Comparison of ENCODE assay signal across 27 mouse cellular contexts in genomic region chr12:113358077-113358476, GRCm38 (mm10).
DNase-seq lines count a peak whose midpoint lies in the region; ATAC-seq and TF ChIP-seq lines count a peak whose summit lies in the region.
"Had no signal": no experiment of that assay in that cellular context is flagged by ENCODE, and none has a peak within 500 bp of the region (broad histone marks: within the 10 kb centered on the region; RNA-seq: fewer than 3 reads in every experiment).

No protein-coding gene starts in this region.

- H3K4me1 ChIP-seq in forebrain, embryonic 11.5 days (replicated peaks; ENCODE audit: control insufficient read depth, insufficient read depth, low read length), result no peaks in the 10 kb centered on the region
- H3K4me1 ChIP-seq in forebrain, embryonic 14.5 days (ENCODE audit: control insufficient read depth, insufficient read depth, low read length), result no peaks in the 10 kb centered on the region
- no peaks in the 10 kb centered on the region for H3K4me1 ChIP-seq in intestine, embryonic 14.5 days (replicated peaks; ENCODE audit: control insufficient read depth, insufficient read depth, low read length)
- no peaks in the 10 kb centered on the region for H3K4me1 ChIP-seq in intestine, postnatal 0 days (replicated peaks; ENCODE audit: control insufficient read depth, insufficient read depth, low read length)
- H3K4me1 ChIP-seq: embryonic facial prominence, embryonic 13.5 days; embryonic facial prominence, embryonic 15.5 days; forebrain, embryonic 10.5 days; forebrain, embryonic 13.5 days had no signal

- H3K27ac ChIP-seq in forebrain, embryonic 11.5 days (ENCODE audit: low read depth, low read length), result no peak overlapping the region
- no peak overlapping the region for H3K27ac ChIP-seq in forebrain, embryonic 14.5 days (ENCODE audit: low read depth, low read length)
- no peak overlapping the region for H3K27ac ChIP-seq in intestine, embryonic 14.5 days (ENCODE audit: low read depth)
- no peak overlapping the region for H3K27ac ChIP-seq in intestine, postnatal 0 days (ENCODE audit: low read depth, low read length)
- H3K27ac ChIP-seq: embryonic facial prominence, embryonic 13.5 days; embryonic facial prominence, embryonic 15.5 days; forebrain, embryonic 10.5 days; forebrain, embryonic 13.5 days had no signal

- peak; percentile 47 for DNase-seq in forebrain, embryonic 11.5 days (ENCODE audit: low spot score)
- no peak for DNase-seq in forebrain, embryonic 14.5 days (ENCODE audit: low spot score)
- peak; percentile 3 for DNase-seq in intestine, embryonic 14.5 days (ENCODE audit: low spot score)
- peak; percentile 1 for DNase-seq in urinary bladder, postnatal 14 days (ENCODE audit: low spot score)
- no peak for DNase-seq in urinary bladder, postnatal 10 days (ENCODE audit: low spot score)
- no peak for DNase-seq in MN1 (ENCODE audit: low spot score)
- DNase-seq: adrenal gland, adult 2 months; adrenal gland, postnatal 10 days; adrenal gland, postnatal 25 days; B cell, adult 2 months; cerebellum, adult 11 months; cerebellum, adult 18-20 months; cerebellum, adult 8-10 months; cerebellum, adult 9-11 months; cerebellum, postnatal 14 days; cerebellum, postnatal 36 days; embryo, embryonic 11 days had no signal

- no peak for TF ChIP-seq CTCF in intestine, postnatal 0 days (IDR thresholded peaks at IDR 0.05; ENCODE audit: low read depth)

- no peak overlapping the region for H3K4me2 ChIP-seq in forebrain, embryonic 11.5 days (ENCODE audit: low read depth, low read length, severe bottlenecking)
- no peak overlapping the region for H3K4me2 ChIP-seq in forebrain, embryonic 14.5 days (ENCODE audit: low read length)
- H3K4me2 ChIP-seq in intestine, embryonic 14.5 days (ENCODE audit: low read length), result no peak overlapping the region
- H3K4me2 ChIP-seq in intestine, postnatal 0 days (replicated peaks; ENCODE audit: low read depth), result no peak overlapping the region
- H3K4me2 ChIP-seq: embryonic facial prominence, embryonic 13.5 days; embryonic facial prominence, embryonic 15.5 days; forebrain, embryonic 13.5 days had no signal

- no peak for ATAC-seq in forebrain, embryonic 11.5 days (replicated peaks; ENCODE audit: low FRiP score)
- ATAC-seq in forebrain, embryonic 14.5 days, result no peak
- ATAC-seq in intestine, embryonic 14.5 days (replicated peaks; ENCODE audit: low FRiP score, low TSS enrichment, low read depth), result no peak
- no peak for ATAC-seq in intestine, postnatal 0 days
- ATAC-seq: CD4-positive, CD25-positive, alpha-beta regulatory T cell, adult 4 months; forebrain, embryonic 13.5 days; forebrain, embryonic 16.5 days had no signal

- 88% methylated on average over 5 of the region's 5 CpGs for WGBS in forebrain, embryonic 11.5 days
- WGBS in forebrain, embryonic 14.5 days, result 90% methylated on average over 5 of the region's 5 CpGs
- WGBS in intestine, embryonic 14.5 days, result 80% methylated on average over 5 of the region's 5 CpGs
- WGBS in intestine, postnatal 0 days, result 73% methylated on average over 5 of the region's 5 CpGs

- H3K9me3 ChIP-seq in forebrain, embryonic 11.5 days (ENCODE audit: control insufficient read depth, low read length), result no peaks in the 10 kb centered on the region
- no peaks in the 10 kb centered on the region for H3K9me3 ChIP-seq in forebrain, embryonic 14.5 days (replicated peaks; ENCODE audit: control insufficient read depth, low read length)
- no peaks in the 10 kb centered on the region for H3K9me3 ChIP-seq in intestine, embryonic 14.5 days (ENCODE audit: control insufficient read depth, low read length)
- no peaks in the 10 kb centered on the region for H3K9me3 ChIP-seq in intestine, postnatal 0 days (ENCODE audit: control insufficient read depth)
- H3K9me3 ChIP-seq: embryonic facial prominence, embryonic 13.5 days; embryonic facial prominence, embryonic 15.5 days; forebrain, embryonic 13.5 days had no signal

- H3K36me3 ChIP-seq in forebrain, embryonic 11.5 days (ENCODE audit: control insufficient read depth, insufficient read depth, low read length), result no peaks in the 10 kb centered on the region
- no peaks in the 10 kb centered on the region for H3K36me3 ChIP-seq in forebrain, embryonic 14.5 days (ENCODE audit: control insufficient read depth, insufficient read depth, low read length)
- H3K36me3 ChIP-seq in intestine, embryonic 14.5 days (ENCODE audit: control insufficient read depth, insufficient read depth, low read length), result no peaks in the 10 kb centered on the region
- H3K36me3 ChIP-seq in intestine, postnatal 0 days (ENCODE audit: control insufficient read depth, insufficient read depth), result no peaks in the 10 kb centered on the region
- H3K36me3 ChIP-seq: embryonic facial prominence, embryonic 13.5 days; embryonic facial prominence, embryonic 15.5 days; forebrain, embryonic 10.5 days; G1E had no signal

- H3K9ac ChIP-seq in forebrain, embryonic 11.5 days (ENCODE audit: low read length), result no peak overlapping the region
- no peak overlapping the region for H3K9ac ChIP-seq in forebrain, embryonic 14.5 days (ENCODE audit: low read length)
- H3K9ac ChIP-seq in intestine, embryonic 14.5 days (ENCODE audit: low read length), result no peak overlapping the region
- no peak overlapping the region for H3K9ac ChIP-seq in intestine, postnatal 0 days (ENCODE audit: low read depth, low read length)
- H3K9ac ChIP-seq: embryonic facial prominence, embryonic 13.5 days; embryonic facial prominence, embryonic 15.5 days; forebrain, embryonic 13.5 days had no signal

- H3K4me3 ChIP-seq in forebrain, embryonic 11.5 days (ENCODE audit: low read depth, low read length), result no peak overlapping the region
- no peak overlapping the region for H3K4me3 ChIP-seq in forebrain, embryonic 14.5 days (ENCODE audit: low read depth, low read length)
- no peak overlapping the region for H3K4me3 ChIP-seq in intestine, embryonic 14.5 days (ENCODE audit: low read depth, low read length)
- H3K4me3 ChIP-seq in intestine, postnatal 0 days (ENCODE audit: low read depth, low read length), result no peak overlapping the region
- H3K4me3 ChIP-seq: embryonic facial prominence, embryonic 13.5 days; embryonic facial prominence, embryonic 15.5 days; erythroblast, embryonic 14.5 days; forebrain, embryonic 10.5 days; forebrain, embryonic 13.5 days had no signal

- H3K27me3 ChIP-seq in forebrain, embryonic 11.5 days (ENCODE audit: control insufficient read depth, insufficient read depth, low read length), result no peaks in the 10 kb centered on the region
- H3K27me3 ChIP-seq in forebrain, embryonic 14.5 days (replicated peaks; ENCODE audit: control insufficient read depth, insufficient read depth, low read length), result no peaks in the 10 kb centered on the region
- no peaks in the 10 kb centered on the region for H3K27me3 ChIP-seq in intestine, embryonic 14.5 days (replicated peaks; ENCODE audit: control insufficient read depth, insufficient read depth, low read length)
- H3K27me3 ChIP-seq in intestine, postnatal 0 days (replicated peaks; ENCODE audit: control insufficient read depth, insufficient read depth, low read length), result no peaks in the 10 kb centered on the region
- H3K27me3 ChIP-seq: CH12.LX; embryonic facial prominence, embryonic 13.5 days; embryonic facial prominence, embryonic 15.5 days; forebrain, embryonic 13.5 days had no signal

Comparison
In these comparisons a context has a peak if more than half of its experiments do, and no peak if none do; other contexts are left out.
1. DNase-seq: peak in forebrain, embryonic 11.5 days (single experiment), intestine, embryonic 14.5 days (single experiment) and urinary bladder, postnatal 14 days (single experiment); none in forebrain, embryonic 14.5 days (single experiment), urinary bladder, postnatal 10 days (single experiment) and MN1 (single experiment).